Mouse (Mus musculus) thymus, adult 2 months (tissue): Measurements from ENCODE around the gene Olfr101. TPM values are rescaled to one million over a fixed set of nuclear protein-coding genes. Genes with fewer than 3 reads are reported as not detected.

Experiments
- DNase-seq: peaks from one replicate; pipeline ENCODE4 v3.0.0; 2021
- H3K27ac ChIP-seq: fragments of 200-500 bp; 2 replicates; pipeline ENCODE4 v1.5.1; 2012; ENCODE audit warnings: low read length, control low read depth; ENCODE audit not compliant: control insufficient read depth, insufficient read depth
- H3K27me3 ChIP-seq: fragments of 200-500 bp; 2 replicates; pipeline ENCODE4 v1.6.1; 2012; ENCODE audit warnings: mild to moderate bottlenecking, low read length, moderate library complexity, mixed read lengths; ENCODE audit not compliant: control insufficient read depth, insufficient read depth
- H3K36me3 ChIP-seq: fragments of 200-500 bp; 2 replicates; pipeline ENCODE4 v1.6.1; 2012; ENCODE audit warnings: mild to moderate bottlenecking, low read length, moderate library complexity; ENCODE audit not compliant: control insufficient read depth, insufficient read depth
- H3K4me1 ChIP-seq: fragments of 200-500 bp; replicated peaks from 2 replicates; pipeline ENCODE4 v1.6.1; 2012; ENCODE audit warnings: low read length; ENCODE audit not compliant: control insufficient read depth, insufficient read depth
- H3K4me3 ChIP-seq: fragments of 200-500 bp; 2 replicates; pipeline ENCODE4 v1.5.1; 2012; ENCODE audit warnings: mild to moderate bottlenecking, low read length, control low read depth, moderate library complexity; ENCODE audit not compliant: control insufficient read depth, insufficient read depth
- CTCF ChIP-seq: fragments of 200-500 bp; IDR thresholded peaks from 2 replicates; pipeline ENCODE4 v1.5.1; 2012; ENCODE audit warnings: mild to moderate bottlenecking, control low read depth, low read length, moderate library complexity, borderline replicate concordance; ENCODE audit not compliant: control insufficient read depth, poor library complexity, insufficient read depth; ENCODE audit errors: extremely low read depth
- POLR2A ChIP-seq: fragments of 200-500 bp; IDR thresholded peaks from 2 replicates; pipeline ENCODE4 v1.6.1; 2012; ENCODE audit warnings: mild to moderate bottlenecking, low read length, control low read depth, moderate library complexity; ENCODE audit not compliant: control insufficient read depth, poor library complexity, insufficient read depth; ENCODE audit errors: extremely low read depth
- WGBS: fragments of 180-500 bp; shearing (Covaris S2); methylation state at CpG from one replicate; pipeline ENCODE4 v1.1.7; 2018; 5-methylcytosine and 5-hydroxymethylcytosine counted together
- polyA plus RNA-seq: library from polyadenylated mRNA; depleted of rRNA; stranded (reverse); fragments of >200 nt; gene quantifications from 2 replicates; pipeline ENCODE4 v1.2.3, GENCODE M21; 2012; rRNA removed

The Olfr101 gene
- polyA plus RNA-seq, 1 experiment, result not detected

GRCm38 (mm10) chr17:37276573-37276972 lies 27.5 kb downstream of the Olfr101 start:
- no peaks in the 10 kb centered on the region for H3K27me3 ChIP-seq
- 0 out of 2 replicates have a peak, but pooled peaks cover 5% of the 10 kb centered on the region for H3K4me1 ChIP-seq
- DNase-seq, result no peak
- no peaks in the 10 kb centered on the region for H3K36me3 ChIP-seq
- TF ChIP-seq POLR2A, result no peak
- TF ChIP-seq CTCF, result no peak
- H3K4me3 ChIP-seq, result no peak overlapping the region
- no peak overlapping the region for H3K27ac ChIP-seq

- Histone ChIP-seq H3K4me1 (peaks cover 11% of the 10 kb centered on the region), H3K27me3 (no peaks in the 10 kb centered on the region), H3K4me3 (no peak overlapping the region), H3K27ac (no peak overlapping the region), H3K36me3 (no peaks in the 10 kb centered on the region)
- TF ChIP-seq POLR2A (no peak), CTCF (no peak)
- 88% methylated on average over 2 of the region's 2 CpGs for WGBS
- DNase-seq, result no peak
Measured at GRCm38 (mm10) chr17:37275626-37276248, 28.4 kb downstream of the Olfr101 start.

GRCm38 (mm10) chr17:37270702-37271092 lies 33.4 kb downstream of the Olfr101 start:
- Histone ChIP-seq H3K4me1 (peaks cover 11% of the 10 kb centered on the region), H3K27me3 (no peaks in the 10 kb centered on the region), H3K36me3 (no peaks in the 10 kb centered on the region), H3K27ac (peak overlapping the region; percentile 84), H3K4me3 (peak overlapping the region; percentile 94)
- DNase-seq, result peak; percentile 76
- WGBS, result 4% methylated on average over 8 of the region's 8 CpGs
- TF ChIP-seq POLR2A (no peak), CTCF (no peak)

GRCm38 (mm10) chr17:37270058-37270701 lies 33.9 kb downstream of the Olfr101 start, which contains the start of gene H2-M3:
Gene H2-M3 (plus strand): TSS chr17:37270220.
- peak; percentile 94 for DNase-seq
- TF ChIP-seq CTCF, result no peak
- TF ChIP-seq POLR2A, result 0 out of 2 replicates have a peak, but pooled peaks have one; percentile 33
- Histone ChIP-seq H3K4me1 (peaks cover 11% of the 10 kb centered on the region), H3K27me3 (no peaks in the 10 kb centered on the region), H3K36me3 (no peaks in the 10 kb centered on the region), H3K4me3 (peak within 1 kb of the TSS; percentile 94), H3K27ac (peak within 1 kb of the TSS; percentile 84)
- WGBS, result under 1% methylated on average over 26 of the region's 26 CpGs

- Histone ChIP-seq H3K36me3 (no peaks in the 10 kb centered on the region), H3K27me3 (no peaks in the 10 kb centered on the region), H3K27ac (no peak within 1 kb of the TSS), H3K4me3 (no peak within 1 kb of the TSS), H3K4me1 (no peaks in the 10 kb centered on the region)
- DNase-seq, result no peak
- WGBS, result 90% methylated on average over 1 of the region's 1 CpGs
- TF ChIP-seq POLR2A, result no peak
- TF ChIP-seq CTCF, result no peak
Measured at GRCm38 (mm10) chr17:37263626-37264025, 40.5 kb downstream of the Olfr101 start, which contains the start of gene Olfr98. Gene Olfr98 (minus strand): TSS chr17:37263749.

- Histone ChIP-seq H3K36me3 (no peaks in the 10 kb centered on the region), H3K27me3 (no peaks in the 10 kb centered on the region), H3K27ac (no peak overlapping the region), H3K4me1 (no peaks in the 10 kb centered on the region), H3K4me3 (no peak overlapping the region)
- DNase-seq, result peak; percentile 42
- TF ChIP-seq POLR2A (no peak), CTCF (no peak)
- 13% methylated on average over 1 of the region's 1 CpGs for WGBS
Measured at GRCm38 (mm10) chr17:37250544-37250943, 53.6 kb downstream of the Olfr101 start.

GRCm38 (mm10) chr17:37249460-37249859 lies 54.7 kb downstream of the Olfr101 start:
- no peaks in the 10 kb centered on the region for H3K4me1 ChIP-seq
- H3K36me3 ChIP-seq, result no peaks in the 10 kb centered on the region
- H3K27ac ChIP-seq, result no peak overlapping the region
- TF ChIP-seq CTCF (no peak), POLR2A (no peak)
- DNase-seq, result no peak
- no peak overlapping the region for H3K4me3 ChIP-seq
- no peaks in the 10 kb centered on the region for H3K27me3 ChIP-seq

Other genes starting within 250 kb of the Olfr101 start
- not detected in 2 replicates for gene Olfr90, start 215.8 kb downstream of the Olfr101 start, polyA plus RNA-seq
- not detected in 2 replicates for gene Olfr91, start 206.0 kb downstream of the Olfr101 start, polyA plus RNA-seq
- not detected in 2 replicates for gene Olfr92, start 184.2 kb downstream of the Olfr101 start, polyA plus RNA-seq
- gene Olfr93, start 142.8 kb downstream of the Olfr101 start, polyA plus RNA-seq, result 0.09 TPM in 1 of 2 replicates, not detected in the other
- gene Ubd, start 110.4 kb downstream of the Olfr101 start, polyA plus RNA-seq, result 34.0 and 39.1 TPM in 2 replicates
- not detected in 2 replicates for gene Olfr94, start 103.3 kb downstream of the Olfr101 start, polyA plus RNA-seq
- 0.03 TPM in 1 of 2 replicates, not detected in the other for gene Olfr95, start 91.2 kb downstream of the Olfr101 start, polyA plus RNA-seq
- not detected in 2 replicates for gene Olfr96, start 84.2 kb downstream of the Olfr101 start, polyA plus RNA-seq
- not detected in 2 replicates for gene Olfr97, start 67.0 kb downstream of the Olfr101 start, polyA plus RNA-seq
- not detected in 2 replicates for gene Olfr98, start 40.6 kb downstream of the Olfr101 start, polyA plus RNA-seq
- 24.2 and 24.3 TPM in 2 replicates for gene H2-M3, start 34.1 kb downstream of the Olfr101 start, polyA plus RNA-seq
- not detected in 2 replicates for gene Olfr99, start 20.9 kb downstream of the Olfr101 start, polyA plus RNA-seq
- 0.19 TPM in 1 of 2 replicates, not detected in the other for gene Olfr102, start 12.7 kb upstream of the Olfr101 start, polyA plus RNA-seq
- not detected in 2 replicates for gene Olfr103, start 35.4 kb upstream of the Olfr101 start, polyA plus RNA-seq
- not detected in 2 replicates for gene Olfr104-ps, start 55.3 kb upstream of the Olfr101 start, polyA plus RNA-seq
- not detected in 2 replicates for gene Olfr105-ps, start 74.7 kb upstream of the Olfr101 start, polyA plus RNA-seq
- gene Olfr106-ps, start 86.1 kb upstream of the Olfr101 start, polyA plus RNA-seq, result not detected in 2 replicates
- gene Olfr107, start 94.9 kb upstream of the Olfr101 start, polyA plus RNA-seq, result not detected in 2 replicates
- not detected in 2 replicates for gene Olfr108, start 141.2 kb upstream of the Olfr101 start, polyA plus RNA-seq
- not detected in 2 replicates for gene Olfr109, start 154.6 kb upstream of the Olfr101 start, polyA plus RNA-seq
- 20.8 and 24.8 TPM in 2 replicates for gene H2-M2, start 179.2 kb upstream of the Olfr101 start, polyA plus RNA-seq
- gene Olfr110, start 188.2 kb upstream of the Olfr101 start, polyA plus RNA-seq, result 0.24 and 0.77 TPM in 2 replicates
- gene Olfr111, start 203.7 kb upstream of the Olfr101 start, polyA plus RNA-seq, result 2.5 and 3.4 TPM in 2 replicates